Mouse (Mus musculus) T-helper 17 cell (primary cell): ENCODE results near the gene Nhlrc2.

ENCODE experiments used
- in situ Hi-C, 2 experiments: fragments of 300-600 bp; cut with MboI, MseI; formaldehyde crosslinking; loops; 1 replicate in 1 of 2; 2 replicates in 1 of 2; pipeline ENCODE4 v1.15.1; 2025; ENCODE audit warnings: high pct_unique_total_duplicates in 2 of 2

Nhlrc2 gene

DNA sequence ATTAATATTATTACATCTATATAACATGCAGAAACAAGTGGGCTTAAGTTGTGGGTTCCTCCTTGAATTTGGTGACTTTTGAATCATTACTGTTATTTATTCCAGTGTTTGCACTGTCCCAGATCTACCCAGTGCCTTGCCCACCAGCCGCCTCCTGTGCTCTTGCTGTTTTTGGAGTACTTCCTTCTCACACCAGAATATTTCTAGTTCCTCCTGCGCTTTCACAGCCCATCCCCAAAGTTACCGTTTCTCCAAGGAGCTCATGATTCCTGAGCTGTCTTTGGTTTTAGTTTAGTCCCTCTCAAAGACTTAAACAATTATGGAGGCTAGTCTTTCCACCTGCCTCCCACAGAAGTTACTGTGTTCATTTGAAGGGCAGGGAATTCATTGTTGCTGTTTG is 15.4 kb downstream of the Nhlrc2 start:
- in situ Hi-C loops = no loop called here

DNA sequence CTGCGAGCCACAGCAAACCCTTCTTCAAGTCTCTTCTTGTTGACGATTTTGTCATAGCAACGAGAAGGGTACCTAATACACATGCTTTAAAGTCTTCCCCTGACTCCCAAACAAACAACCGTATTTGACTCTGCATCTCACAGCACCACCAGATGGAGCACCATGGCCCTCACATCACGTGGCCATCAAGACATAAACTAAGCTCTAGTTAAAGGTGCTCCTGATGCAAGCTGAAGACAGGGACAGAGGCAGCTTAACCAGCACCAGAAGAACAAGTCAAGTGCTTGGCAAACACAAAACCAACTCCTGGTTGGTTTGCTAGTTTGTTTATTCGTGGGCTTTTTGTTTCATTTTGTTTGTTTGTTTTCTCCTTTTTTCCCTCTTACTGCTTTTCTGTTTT is 17.3 kb downstream of the Nhlrc2 start:
- in situ Hi-C loops = no loop called here

DNA sequence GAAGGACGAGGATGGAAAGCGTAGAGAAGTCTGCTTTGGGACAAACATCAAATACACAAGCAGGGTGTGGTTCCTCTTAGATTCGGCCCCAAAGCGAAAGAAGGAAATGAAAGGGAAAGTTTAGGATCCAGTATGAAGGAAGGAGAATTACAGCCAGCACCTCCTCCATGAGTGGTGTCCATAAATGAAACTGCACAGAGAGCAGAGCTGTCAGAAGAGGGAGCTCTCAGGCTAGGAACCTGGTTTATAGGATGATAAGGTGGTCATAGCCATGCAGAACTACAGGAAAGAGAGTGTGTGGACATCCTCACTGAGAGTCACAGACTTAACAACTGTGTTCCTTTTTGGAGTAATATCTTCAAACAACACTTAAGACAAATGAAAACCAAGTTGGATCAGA is 18.0 kb downstream of the Nhlrc2 start:
- in situ Hi-C loops = no loop called here

GRCm38 (mm10) chr19:56566940-56567339 is 18.9 kb downstream of the Nhlrc2 start:
- in situ Hi-C loops = no loop called here

- in situ Hi-C loops = no loop called here
Measured at GRCm38 (mm10) chr19:56570781-56571180, 22.7 kb downstream of the Nhlrc2 start.

DNA sequence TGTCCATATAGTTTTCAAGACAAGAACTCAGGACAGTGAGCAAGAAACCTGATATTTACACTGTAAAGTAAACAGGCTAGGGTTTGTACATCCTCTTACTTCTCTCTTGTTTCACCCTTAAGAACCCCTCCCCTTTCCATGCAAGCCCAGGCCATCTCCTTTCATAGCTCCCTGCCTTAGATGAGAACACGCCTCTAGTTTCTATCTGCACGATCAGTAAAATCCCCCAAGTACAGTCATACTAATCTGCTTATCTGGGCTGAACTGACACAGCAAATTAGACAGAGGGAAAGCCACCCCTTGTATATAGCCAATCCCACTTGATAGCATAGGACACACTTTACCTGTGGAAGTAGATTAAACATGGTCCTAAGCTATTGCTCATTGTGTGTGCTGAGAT is 23.2 kb downstream of the Nhlrc2 start:
- in situ Hi-C loops = no loop called here

DNA sequence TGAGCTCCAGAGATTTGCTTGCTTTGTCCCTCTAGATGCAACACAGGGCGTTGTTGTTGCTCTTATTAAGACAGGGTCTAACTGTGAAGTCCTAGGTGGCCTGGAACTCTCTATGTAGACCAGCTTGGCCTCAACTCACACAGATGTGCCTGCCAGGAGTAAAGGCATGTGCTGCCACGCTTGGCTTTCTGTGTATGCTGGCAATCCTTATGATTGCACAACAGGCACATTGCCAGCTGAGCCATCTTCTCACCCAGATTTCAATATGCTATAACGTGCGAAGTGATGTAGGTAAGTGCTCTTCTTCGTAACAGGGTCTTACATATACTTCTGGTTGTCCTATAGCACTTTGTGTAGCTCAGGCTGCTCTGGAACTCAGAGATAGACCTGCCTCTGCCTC is 23.9 kb downstream of the Nhlrc2 start:
- in situ Hi-C loops = no loop called here

DNA sequence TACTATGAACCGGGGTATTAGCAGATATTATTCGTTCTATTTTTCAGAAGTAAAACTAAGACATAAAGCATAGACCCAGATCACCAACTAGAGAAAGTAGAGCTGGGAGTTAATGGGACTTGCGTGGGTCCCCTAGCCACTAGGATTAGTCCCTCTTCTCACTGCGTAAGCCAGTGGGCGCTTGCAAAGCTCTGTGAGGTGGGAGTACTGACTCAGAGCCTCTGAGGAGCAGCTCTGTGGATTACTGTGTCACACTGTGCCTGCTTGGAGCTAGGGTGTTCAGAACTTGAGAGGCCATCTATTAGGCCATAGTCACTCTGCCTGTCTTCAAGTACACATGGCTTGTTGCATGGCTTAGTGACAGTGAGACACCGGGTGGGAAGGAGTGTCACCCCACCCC is 25.1 kb downstream of the Nhlrc2 start:
- in situ Hi-C loops = no loop called here

- in situ Hi-C loops = no loop called here
Measured at GRCm38 (mm10) chr19:56577801-56578200, 29.7 kb downstream of the Nhlrc2 start.

DNA sequence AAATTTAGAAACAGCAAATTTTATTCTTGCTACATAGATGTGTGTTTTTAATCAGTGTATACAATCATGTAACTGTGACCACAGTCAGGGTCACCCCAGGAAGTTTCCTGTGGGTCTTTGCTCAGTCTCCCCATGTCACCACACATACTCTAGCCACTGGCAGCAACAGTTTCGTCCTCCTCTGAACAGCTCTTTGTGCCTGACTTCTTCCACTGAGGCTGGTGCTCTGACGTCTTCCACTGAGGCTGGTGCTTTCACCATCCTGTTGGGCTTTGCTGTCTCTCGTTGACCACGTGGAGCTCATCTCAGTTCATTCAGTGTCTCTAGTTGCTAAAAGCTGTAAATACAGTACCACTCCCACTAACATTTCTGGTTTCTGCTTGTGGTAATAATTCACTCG is 33.9 kb downstream of the Nhlrc2 start:
- in situ Hi-C loops = no loop called here

DNA sequence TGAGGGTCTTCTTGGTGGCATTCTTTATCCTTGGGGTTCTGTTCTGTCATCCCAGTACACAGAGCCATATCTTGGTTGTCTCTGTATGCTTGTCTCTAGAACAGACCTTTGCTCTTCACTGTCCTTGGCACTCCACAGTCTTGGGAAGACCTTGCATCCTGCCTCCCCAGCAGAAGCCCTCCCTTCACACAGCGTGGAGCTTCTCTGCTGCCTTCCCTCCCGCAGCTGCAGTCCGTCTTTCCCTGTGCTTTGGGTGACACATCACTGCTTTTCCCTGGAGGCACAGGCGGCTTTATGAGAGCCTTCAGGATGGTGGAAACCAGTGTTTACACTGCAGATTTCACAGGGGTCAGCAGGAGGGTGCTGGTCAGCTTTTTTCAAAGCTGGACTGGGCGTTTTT is 35.7 kb downstream of the Nhlrc2 start:
- in situ Hi-C loops = no loop called here

DNA sequence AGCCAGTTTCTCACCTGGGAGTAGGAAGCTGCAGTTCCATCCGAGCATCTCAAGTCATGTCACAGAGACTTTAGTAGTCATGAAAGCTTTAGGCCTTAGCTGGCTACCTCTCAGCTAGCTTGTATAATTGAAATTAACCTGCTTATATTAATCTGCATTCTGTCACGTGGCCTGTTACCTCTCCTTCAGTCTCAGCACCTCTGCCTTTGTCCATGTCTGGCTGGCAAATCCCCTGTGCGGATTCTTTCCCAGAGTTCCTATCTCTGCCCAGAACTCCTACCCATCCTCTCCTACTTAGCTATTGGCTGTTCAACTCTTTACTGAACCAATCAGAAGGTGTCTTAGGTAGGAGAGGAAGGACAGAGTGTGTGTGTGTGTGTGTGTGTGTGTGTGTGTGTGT is 36.2 kb downstream of the Nhlrc2 start:
- in situ Hi-C loops = no loop called here

- in situ Hi-C loops = no loop called here
Measured at GRCm38 (mm10) chr19:56586320-56586719, 38.3 kb downstream of the Nhlrc2 start.

DNA sequence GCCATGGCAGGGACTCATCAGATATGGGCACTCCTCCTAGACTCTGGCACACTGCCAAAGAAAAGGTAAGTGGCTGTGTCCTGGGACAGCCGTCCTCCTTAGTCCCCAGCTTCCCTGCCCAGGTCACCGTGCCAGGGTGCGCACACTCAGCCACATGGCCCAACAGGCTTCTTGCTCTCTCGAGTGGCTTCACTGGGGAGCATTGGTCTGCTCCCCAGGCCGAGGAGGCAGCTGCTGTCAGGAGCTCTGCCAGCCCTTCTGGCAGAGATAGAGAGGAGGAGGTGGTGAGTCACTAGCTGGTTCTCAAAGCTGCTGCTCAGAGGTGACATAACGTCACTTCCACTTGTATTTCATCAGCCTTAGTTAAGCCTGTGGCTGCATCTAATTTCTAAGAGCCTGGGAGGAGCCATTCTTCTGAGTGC is 40.2 kb downstream of the Nhlrc2 start:
- in situ Hi-C loops = no loop called here

DNA sequence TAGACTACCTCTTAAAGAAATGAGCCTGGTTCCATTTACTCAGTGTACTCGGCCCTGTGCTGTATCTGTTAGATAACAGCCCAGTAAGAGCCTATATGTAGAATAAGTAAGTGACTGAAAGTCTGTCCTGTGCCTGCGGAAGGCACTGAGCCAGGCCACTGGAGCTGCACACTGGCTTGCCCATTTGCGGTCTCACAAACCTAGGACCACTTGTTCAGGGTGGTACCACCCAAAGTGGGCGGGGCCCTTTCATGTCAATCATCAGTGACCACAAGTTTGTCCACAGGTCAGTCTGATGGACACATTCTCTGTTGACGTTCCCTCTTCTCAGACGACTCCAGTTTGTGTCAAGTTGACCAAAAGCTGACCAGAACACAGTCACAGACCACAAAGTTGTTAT is 40.9 kb downstream of the Nhlrc2 start:
- in situ Hi-C loops = no loop called here

GRCm38 (mm10) chr19:56589455-56589854 is 41.4 kb downstream of the Nhlrc2 start:
- in situ Hi-C loops = no loop called here

DNA sequence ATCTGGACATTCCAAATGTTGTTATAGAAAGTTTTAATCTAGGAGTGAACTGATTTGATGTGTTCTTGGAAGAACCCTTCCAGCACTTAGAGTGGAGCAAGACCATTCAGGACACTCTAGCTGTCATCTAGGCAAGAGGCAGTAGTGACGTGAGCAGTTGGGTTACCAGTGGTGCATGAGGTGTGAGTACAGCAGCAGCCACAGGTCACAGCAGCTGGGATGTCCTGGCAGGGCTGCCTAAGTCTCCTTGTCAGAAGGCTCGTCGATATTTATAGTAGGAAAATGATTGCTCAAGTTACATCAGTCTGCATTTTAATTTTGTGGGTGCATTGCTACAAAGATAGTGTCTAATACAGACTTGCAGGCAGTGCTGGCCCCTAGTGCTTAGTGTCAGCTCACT is 42.2 kb downstream of the Nhlrc2 start:
- in situ Hi-C loops = no loop called here

DNA sequence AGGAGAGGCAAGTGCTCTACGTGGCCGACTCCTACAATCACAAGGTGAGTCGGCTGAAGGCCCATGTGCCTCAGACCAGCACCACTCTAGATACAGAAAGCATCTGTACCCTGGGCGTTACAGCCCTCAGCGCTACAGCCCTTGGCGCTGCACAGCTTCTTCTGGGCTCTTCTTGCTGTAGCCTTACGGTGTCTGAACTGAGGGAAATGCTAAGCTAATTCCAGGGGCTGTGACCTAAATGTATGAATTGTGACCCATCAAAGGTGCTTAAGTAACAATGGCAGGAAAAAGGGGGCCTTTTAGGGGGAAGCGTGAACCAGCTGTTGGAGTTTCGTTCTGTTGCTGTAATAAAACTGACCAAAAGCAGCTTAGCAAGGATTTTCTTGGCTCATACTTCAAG is 44.4 kb downstream of the Nhlrc2 start:
- in situ Hi-C loops = no loop called here

GRCm38 (mm10) chr19:56599996-56600395 is 51.9 kb downstream of the Nhlrc2 start:
- in situ Hi-C loops = no loop called here

GRCm38 (mm10) chr19:56600797-56601196 is 52.7 kb downstream of the Nhlrc2 start:
- in situ Hi-C loops = no loop called here

GRCm38 (mm10) chr19:56601901-56602347 is 53.9 kb downstream of the Nhlrc2 start:
- in situ Hi-C loops = no loop called here

DNA sequence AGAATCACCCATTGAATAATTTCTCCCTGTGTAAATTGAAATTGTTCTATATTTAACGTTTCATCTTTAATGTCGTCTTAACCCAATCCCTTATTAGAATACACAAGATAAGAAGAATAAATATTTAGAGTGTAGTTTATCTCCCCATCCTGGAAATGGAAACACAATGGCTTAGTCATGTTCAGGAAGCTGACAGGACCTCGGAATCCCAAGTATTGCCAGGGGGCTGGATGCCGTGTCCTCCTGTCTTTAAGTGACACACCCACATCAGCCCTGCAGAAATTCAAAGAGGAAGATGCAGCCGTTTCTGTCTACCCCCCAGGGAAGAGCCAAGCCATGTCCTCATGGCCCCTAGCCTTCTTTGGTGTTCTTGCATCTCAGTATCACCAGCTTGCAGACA is 60.9 kb downstream of the Nhlrc2 start:
- in situ Hi-C loops = no loop called here

- in situ Hi-C loops = loop anchor here in 1 of 2 experiments (10.0 kb wide), 1 partner anchor 559 kb away; no protein-coding TSS in a partner anchor
Measured at GRCm38 (mm10) chr19:56614131-56614530, 66.1 kb downstream of the Nhlrc2 start.

DNA sequence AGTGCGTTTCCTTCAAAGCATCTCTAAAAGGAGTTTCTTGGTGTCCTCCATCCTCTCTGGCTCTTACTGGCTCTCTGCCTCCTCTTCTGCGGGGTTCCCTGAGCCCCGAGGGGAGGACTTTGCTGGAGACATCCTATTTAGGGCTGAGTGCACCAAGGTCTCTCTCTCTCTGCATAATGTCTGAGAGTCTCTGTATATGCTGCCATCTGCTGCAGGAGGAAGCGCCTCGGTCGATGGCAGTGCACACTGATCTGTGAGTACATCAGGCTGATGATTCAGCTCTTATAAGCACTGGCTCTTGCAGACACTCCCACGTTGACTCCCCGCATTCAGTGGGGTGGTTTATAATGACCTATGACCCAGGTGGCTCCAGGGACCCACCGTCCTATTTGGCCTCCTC is 70.8 kb downstream of the Nhlrc2 start:
- in situ Hi-C loops = loop anchor here in 1 of 2 experiments (10.0 kb wide), 1 partner anchor 564 kb away; no protein-coding TSS in a partner anchor
